Mouse (Mus musculus): ENCODE data around the gene Kazn. TPM values are rescaled to one million over a fixed set of nuclear protein-coding genes. Genes with fewer than 3 reads are reported as not detected.

Kazn gene
- polyA plus RNA-seq, 1 experiment from 2014 or later: 0.74 TPM

DNA sequence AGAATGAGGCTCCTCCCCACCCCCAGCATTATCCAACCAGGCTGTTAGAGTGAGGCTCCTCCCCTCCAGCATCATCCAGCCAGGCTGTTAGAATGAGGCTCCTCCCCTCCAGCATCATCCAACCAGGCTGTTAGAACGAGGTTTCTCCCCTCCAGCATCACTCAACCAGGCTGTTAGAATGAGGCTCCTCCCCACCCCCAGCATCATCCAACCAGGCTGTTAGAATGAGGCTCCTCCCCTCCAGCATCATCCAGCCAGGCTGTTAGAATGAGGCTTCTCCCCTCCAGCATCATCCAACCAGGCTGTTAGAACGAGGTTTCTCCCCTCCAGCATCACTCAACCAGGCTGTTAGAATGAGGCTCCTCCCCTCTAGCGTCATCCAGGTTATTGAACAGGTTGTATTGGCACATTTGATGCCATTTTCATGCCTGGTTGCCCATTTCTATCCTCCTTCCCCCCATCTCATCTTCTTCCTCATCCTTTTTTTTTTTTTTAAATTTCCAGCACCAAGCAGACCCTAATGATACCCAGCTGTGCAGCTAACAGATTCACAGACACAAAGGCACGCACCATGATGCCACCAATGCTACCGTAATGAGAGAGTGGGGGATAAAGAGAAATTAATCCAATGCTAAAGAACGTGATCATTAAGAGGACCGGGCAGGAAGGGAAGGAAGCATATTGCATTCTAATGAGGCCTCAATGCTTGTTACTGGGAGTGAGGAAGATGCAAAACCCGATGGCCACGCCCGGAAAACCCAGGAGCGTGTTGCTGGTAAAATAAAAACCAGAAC lies 35.4 kb upstream of the Kazn start:
- H3K4me1 ChIP-seq (ENCODE audit: insufficient read depth): no peaks in the 10 kb centered on the region
- no peaks in the 10 kb centered on the region for H3K9me3 ChIP-seq (ENCODE audit: low read length)
- no peaks in the 10 kb centered on the region for H3K27me3 ChIP-seq (ENCODE audit: insufficient read depth, low read length)
- no peaks in the 10 kb centered on the region for H3K36me3 ChIP-seq (replicated peaks; ENCODE audit: insufficient read depth, low read length)
- TF ChIP-seq EP300 (IDR thresholded peaks at IDR 0.05; ENCODE audit: low read depth) (no peak), CTCF (IDR thresholded peaks at IDR 0.05; ENCODE audit: low read depth) (no peak)
- DNase-seq (no peak), ATAC-seq (no peak)
- no peak overlapping the region for H3K4me3 ChIP-seq (ENCODE audit: low read depth, low read length)
- 67% methylated on average over 11 of the region's 11 CpGs for WGBS (ENCODE audit: insufficient replicate concordance)
- no peak overlapping the region for H3K4me2 ChIP-seq (ENCODE audit: low read depth, low read length)
- H3K27ac ChIP-seq (ENCODE audit: low read depth): no peak overlapping the region
- no peak overlapping the region for H3K9ac ChIP-seq (replicated peaks)

- WGBS (ENCODE audit: insufficient replicate concordance): 81% methylated on average over 3 of the region's 3 CpGs
- H3K4me3 ChIP-seq (ENCODE audit: low read depth, low read length): no peak overlapping the region
- TF ChIP-seq EP300 (IDR thresholded peaks at IDR 0.05; ENCODE audit: low read depth): no peak
- no peaks in the 10 kb centered on the region for H3K27me3 ChIP-seq (ENCODE audit: insufficient read depth, low read length)
- no peak overlapping the region for H3K4me2 ChIP-seq (ENCODE audit: low read depth, low read length)
- DNase-seq (no peak), ATAC-seq (no peak)
- no peak overlapping the region for H3K27ac ChIP-seq (ENCODE audit: low read depth)
- no peaks in the 10 kb centered on the region for H3K9me3 ChIP-seq (ENCODE audit: low read length)
- no peaks in the 10 kb centered on the region for H3K4me1 ChIP-seq (ENCODE audit: insufficient read depth)
- H3K36me3 ChIP-seq (replicated peaks; ENCODE audit: insufficient read depth, low read length): no peaks in the 10 kb centered on the region
- no peak overlapping the region for H3K9ac ChIP-seq (replicated peaks)
Observed at GRCm38 (mm10) chr4:142271506-142271905, 32.3 kb upstream of the Kazn start.

DNA sequence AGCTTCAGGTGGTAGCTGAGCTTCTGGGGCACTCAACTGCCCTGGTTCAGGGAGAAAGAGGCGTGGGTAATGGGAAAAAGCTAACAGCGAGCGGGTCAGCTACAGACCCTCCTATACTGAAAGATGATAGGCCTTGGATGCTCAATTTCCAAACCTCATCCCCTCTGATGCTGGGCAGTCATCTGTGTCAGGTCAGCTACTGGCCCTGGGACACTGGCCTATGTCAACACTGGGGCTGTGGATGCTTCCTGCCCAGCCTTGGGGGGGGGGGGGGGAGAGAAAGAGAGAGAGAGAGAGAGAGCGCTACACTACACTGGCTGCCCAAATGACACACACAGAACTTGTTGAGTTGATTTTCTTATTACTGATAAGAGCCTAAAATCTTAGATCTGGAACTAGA lies 28.6 kb upstream of the Kazn start:
- ATAC-seq (no peak), DNase-seq (no peak)
- Histone ChIP-seq H3K4me3 (ENCODE audit: low read depth, low read length) (no peak overlapping the region), H3K9ac (replicated peaks) (no peak overlapping the region), H3K9me3 (ENCODE audit: low read length) (no peaks in the 10 kb centered on the region), H3K36me3 (replicated peaks; ENCODE audit: insufficient read depth, low read length) (no peaks in the 10 kb centered on the region), H3K4me1 (ENCODE audit: insufficient read depth) (no peaks in the 10 kb centered on the region), H3K4me2 (ENCODE audit: low read depth, low read length) (no peak overlapping the region), H3K27me3 (ENCODE audit: insufficient read depth, low read length) (no peaks in the 10 kb centered on the region), H3K27ac (ENCODE audit: low read depth) (no peak overlapping the region)
- WGBS (ENCODE audit: insufficient replicate concordance): 67% methylated on average over 4 of the region's 4 CpGs
- no peak for TF ChIP-seq CTCF (IDR thresholded peaks at IDR 0.05; ENCODE audit: low read depth)
- no peak for TF ChIP-seq EP300 (IDR thresholded peaks at IDR 0.05; ENCODE audit: low read depth)

- no peak overlapping the region for H3K4me3 ChIP-seq (ENCODE audit: low read depth, low read length)
- no peak overlapping the region for H3K27ac ChIP-seq (ENCODE audit: low read depth)
- DNase-seq: no peak
- no peak overlapping the region for H3K4me2 ChIP-seq (ENCODE audit: low read depth, low read length)
- no peaks in the 10 kb centered on the region for H3K36me3 ChIP-seq (replicated peaks; ENCODE audit: insufficient read depth, low read length)
- 36% methylated on average over 4 of the region's 4 CpGs for WGBS (ENCODE audit: insufficient replicate concordance)
- no peaks in the 10 kb centered on the region for H3K4me1 ChIP-seq (ENCODE audit: insufficient read depth)
- no peaks in the 10 kb centered on the region for H3K27me3 ChIP-seq (ENCODE audit: insufficient read depth, low read length)
- ATAC-seq: no peak
- H3K9ac ChIP-seq (replicated peaks): no peak overlapping the region
- H3K9me3 ChIP-seq (ENCODE audit: low read length): no peaks in the 10 kb centered on the region
- no peak for TF ChIP-seq CTCF (IDR thresholded peaks at IDR 0.05; ENCODE audit: low read depth)
- TF ChIP-seq EP300 (IDR thresholded peaks at IDR 0.05; ENCODE audit: low read depth): no peak
Observed at GRCm38 (mm10) chr4:142267348-142267819, 28.2 kb upstream of the Kazn start.

DNA sequence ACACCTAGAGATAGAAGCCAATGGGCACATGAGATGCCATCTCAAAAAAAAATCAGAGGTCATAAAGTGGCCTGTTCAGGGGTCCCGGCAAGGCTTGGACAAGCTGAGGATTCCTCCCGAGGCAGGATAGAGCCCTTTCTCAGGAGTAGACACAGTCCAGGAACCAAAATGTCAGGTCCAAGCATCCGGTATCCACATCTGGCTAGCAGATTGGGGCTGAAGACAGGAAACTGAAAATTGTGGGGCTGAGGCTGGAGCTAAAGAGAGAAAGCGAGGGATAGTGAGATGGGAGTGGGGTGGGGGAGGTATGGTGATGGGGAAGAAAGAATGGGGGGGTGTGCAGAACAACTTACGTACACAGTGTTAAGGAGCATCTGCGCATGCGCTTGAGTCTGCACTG lies 25.1 kb upstream of the Kazn start:
- DNase-seq (no peak), ATAC-seq (no peak)
- Histone ChIP-seq H3K9me3 (ENCODE audit: low read length) (no peaks in the 10 kb centered on the region), H3K4me1 (ENCODE audit: insufficient read depth) (no peaks in the 10 kb centered on the region), H3K4me2 (ENCODE audit: low read depth, low read length) (no peak overlapping the region), H3K27me3 (ENCODE audit: insufficient read depth, low read length) (no peaks in the 10 kb centered on the region), H3K27ac (ENCODE audit: low read depth) (no peak overlapping the region), H3K36me3 (replicated peaks; ENCODE audit: insufficient read depth, low read length) (no peaks in the 10 kb centered on the region), H3K9ac (replicated peaks) (no peak overlapping the region), H3K4me3 (ENCODE audit: low read depth, low read length) (no peak overlapping the region)
- TF ChIP-seq CTCF (IDR thresholded peaks at IDR 0.05; ENCODE audit: low read depth) (no peak), EP300 (IDR thresholded peaks at IDR 0.05; ENCODE audit: low read depth) (no peak)
- WGBS (ENCODE audit: insufficient replicate concordance): 84% methylated on average over 7 of the region's 7 CpGs

- no peak overlapping the region for H3K4me3 ChIP-seq (ENCODE audit: low read depth, low read length)
- no peak for TF ChIP-seq CTCF (IDR thresholded peaks at IDR 0.05; ENCODE audit: low read depth)
- TF ChIP-seq EP300 (IDR thresholded peaks at IDR 0.05; ENCODE audit: low read depth): no peak
- DNase-seq (no peak), ATAC-seq (no peak)
- H3K9me3 ChIP-seq (ENCODE audit: low read length): no peaks in the 10 kb centered on the region
- H3K27ac ChIP-seq (ENCODE audit: low read depth): no peak overlapping the region
- H3K36me3 ChIP-seq (replicated peaks; ENCODE audit: insufficient read depth, low read length): no peaks in the 10 kb centered on the region
- no peak overlapping the region for H3K9ac ChIP-seq (replicated peaks)
- no peak overlapping the region for H3K4me2 ChIP-seq (ENCODE audit: low read depth, low read length)
- WGBS (ENCODE audit: insufficient replicate concordance): 49% methylated on average over 4 of the region's 4 CpGs
- no peaks in the 10 kb centered on the region for H3K27me3 ChIP-seq (ENCODE audit: insufficient read depth, low read length)
- no peaks in the 10 kb centered on the region for H3K4me1 ChIP-seq (ENCODE audit: insufficient read depth)
Observed at GRCm38 (mm10) chr4:142261725-142262124, 22.5 kb upstream of the Kazn start.

Measured in liver, postnatal 0 days (tissue).